Comparison of ENCODE assay signal across 13 mouse cellular contexts in the genomic region with DNA sequence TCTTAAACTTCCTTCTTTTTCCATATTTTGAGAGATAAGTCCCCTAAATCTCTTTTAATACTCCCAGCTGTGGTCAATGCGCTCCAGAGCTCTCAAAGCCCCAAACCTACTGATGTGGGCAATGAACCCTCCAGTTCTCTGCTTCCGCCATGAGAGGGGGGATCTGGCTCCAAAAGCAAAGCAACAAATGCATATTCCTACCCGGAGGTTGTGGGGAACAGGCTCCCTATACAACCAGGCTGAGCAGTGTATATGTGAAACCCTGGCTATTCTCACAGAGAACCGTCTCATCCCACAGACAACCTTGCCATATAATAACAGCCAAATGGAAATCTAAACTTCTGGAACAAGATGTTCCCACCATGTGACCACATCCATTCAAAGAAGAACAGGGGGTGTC.
"Had no signal": no experiment of that assay in that cellular context is flagged by ENCODE, and none has a peak within 500 bp of the region (broad histone marks: within the 10 kb centered on the region; RNA-seq: fewer than 3 reads in every experiment).

No protein-coding gene starts in this region.

- H3K4me3 ChIP-seq: limb, embryonic 12.5 days; limb, embryonic 15.5 days; liver, embryonic 12.5 days; liver, embryonic 15.5 days had no signal

- H3K4me1 ChIP-seq: limb, embryonic 15.5 days; liver, embryonic 12.5 days; liver, embryonic 15.5 days had no signal

- H3K9me3 ChIP-seq: limb, embryonic 12.5 days; limb, embryonic 15.5 days; liver, embryonic 12.5 days; liver, embryonic 15.5 days had no signal

- H3K27me3 ChIP-seq: limb, embryonic 12.5 days; limb, embryonic 15.5 days; liver, embryonic 12.5 days; liver, embryonic 15.5 days had no signal

- H3K36me3 ChIP-seq: limb, embryonic 12.5 days; limb, embryonic 15.5 days; liver, embryonic 12.5 days; liver, embryonic 15.5 days had no signal

- DNase-seq: kidney, adult 2 months; kidney, postnatal 10 days; left cerebral cortex, postnatal 4 days; lung, adult 2 months; midbrain, embryonic 14.5 days; thymus, adult 18-20 months; thymus, postnatal 36 days had no signal

- H3K4me2 ChIP-seq: limb, embryonic 12.5 days; limb, embryonic 15.5 days; liver, embryonic 12.5 days; liver, embryonic 15.5 days had no signal

- ATAC-seq: intestine, embryonic 16.5 days; liver, embryonic 12.5 days had no signal

- H3K9ac ChIP-seq: limb, embryonic 12.5 days; limb, embryonic 15.5 days; liver, embryonic 12.5 days; liver, embryonic 15.5 days had no signal

- H3K27ac ChIP-seq: limb, embryonic 12.5 days; limb, embryonic 15.5 days; liver, embryonic 12.5 days; liver, embryonic 15.5 days; macrophage had no signal
